Mouse (Mus musculus): Measurements from ENCODE around the gene Adamts6. TPM values are rescaled to one million over a fixed set of nuclear protein-coding genes. Genes with fewer than 3 reads are reported as not detected.

The Adamts6 gene
- polyA plus RNA-seq, 1 experiment from 2014 or later = 2.5 TPM

GRCm38 (mm10) chr13:104446974-104447373, 159.3 kb downstream of the Adamts6 start:
- Histone ChIP-seq H3K27me3 (ENCODE audit: control insufficient read depth, insufficient read depth, low read length) (no peaks in the 10 kb centered on the region), H3K9me3 (ENCODE audit: control insufficient read depth, low read length) (no peaks in the 10 kb centered on the region), H3K36me3 (ENCODE audit: control insufficient read depth, insufficient read depth, low read length) (no peaks in the 10 kb centered on the region), H3K27ac (ENCODE audit: low read depth, low read length) (no peak overlapping the region), H3K4me3 (ENCODE audit: low read depth, low read length) (no peak overlapping the region), H3K9ac (ENCODE audit: low read depth, low read length) (no peak overlapping the region), H3K4me2 (replicated peaks; ENCODE audit: low read depth, low read length) (no peak overlapping the region), H3K4me1 (replicated peaks; ENCODE audit: control insufficient read depth, insufficient read depth, low read length) (no peaks in the 10 kb centered on the region)
- DNase-seq (ENCODE audit: low spot score) (no peak), ATAC-seq (ENCODE audit: low FRiP score) (no peak)
- 77% methylated on average over 1 of the region's 1 CpGs for WGBS

GRCm38 (mm10) chr13:104447470-104447869, 159.8 kb downstream of the Adamts6 start:
- Histone ChIP-seq H3K27me3 (ENCODE audit: control insufficient read depth, insufficient read depth, low read length) (no peaks in the 10 kb centered on the region), H3K4me1 (replicated peaks; ENCODE audit: control insufficient read depth, insufficient read depth, low read length) (no peaks in the 10 kb centered on the region), H3K36me3 (ENCODE audit: control insufficient read depth, insufficient read depth, low read length) (no peaks in the 10 kb centered on the region), H3K9ac (ENCODE audit: low read depth, low read length) (no peak overlapping the region), H3K27ac (ENCODE audit: low read depth, low read length) (no peak overlapping the region), H3K9me3 (ENCODE audit: control insufficient read depth, low read length) (no peaks in the 10 kb centered on the region), H3K4me2 (replicated peaks; ENCODE audit: low read depth, low read length) (no peak overlapping the region), H3K4me3 (ENCODE audit: low read depth, low read length) (no peak overlapping the region)
- no peak for DNase-seq (ENCODE audit: low spot score)
- ATAC-seq (ENCODE audit: low FRiP score) = no peak

- Histone ChIP-seq H3K36me3 (ENCODE audit: control insufficient read depth, insufficient read depth, low read length) (no peaks in the 10 kb centered on the region), H3K4me3 (ENCODE audit: low read depth, low read length) (no peak overlapping the region), H3K4me1 (replicated peaks; ENCODE audit: control insufficient read depth, insufficient read depth, low read length) (no peaks in the 10 kb centered on the region), H3K9me3 (ENCODE audit: control insufficient read depth, low read length) (no peaks in the 10 kb centered on the region), H3K27ac (ENCODE audit: low read depth, low read length) (no peak overlapping the region), H3K9ac (ENCODE audit: low read depth, low read length) (no peak overlapping the region), H3K27me3 (ENCODE audit: control insufficient read depth, insufficient read depth, low read length) (no peaks in the 10 kb centered on the region), H3K4me2 (replicated peaks; ENCODE audit: low read depth, low read length) (no peak overlapping the region)
- ATAC-seq (ENCODE audit: low FRiP score) = no peak
- 97% methylated on average over 1 of the region's 1 CpGs for WGBS
- DNase-seq (ENCODE audit: low spot score) = no peak
These were observed 160.7 kb downstream of the Adamts6 start for GRCm38 (mm10) chr13:104448349-104448748.

DNA sequence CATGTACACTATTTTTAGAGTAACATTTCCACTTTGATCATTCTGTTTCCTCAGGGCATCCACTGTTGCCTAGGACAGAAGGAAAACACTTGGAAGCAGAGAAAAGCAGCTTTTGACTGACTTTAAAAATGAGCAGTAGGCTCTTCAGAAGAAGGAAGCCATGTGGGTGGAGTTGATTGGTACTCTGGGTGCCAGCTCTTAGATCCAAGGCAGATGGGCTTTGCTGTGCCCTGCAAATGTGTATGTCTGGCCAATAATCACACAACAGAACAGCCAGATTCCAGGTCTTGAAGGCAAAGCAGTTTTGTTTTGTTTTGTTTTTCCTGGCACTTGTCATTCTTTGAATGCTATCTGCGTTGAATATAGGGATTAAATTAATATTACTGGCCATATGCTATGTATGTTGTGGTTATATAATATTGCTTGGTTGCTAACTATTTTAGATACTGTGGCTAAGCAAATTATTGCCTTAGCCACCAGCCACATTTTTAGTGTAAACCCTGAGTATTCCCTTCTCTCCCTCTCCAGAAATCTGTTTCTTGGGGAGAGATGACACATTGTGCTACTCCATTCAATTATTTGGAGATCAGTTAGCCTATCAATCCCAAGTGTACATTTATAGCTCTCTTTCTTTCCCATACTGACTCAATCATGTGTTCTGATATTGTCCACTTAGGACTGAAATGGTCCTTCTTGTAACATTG, 165.8 kb downstream of the Adamts6 start:
- H3K4me2 ChIP-seq (replicated peaks; ENCODE audit: low read depth, low read length) = no peak overlapping the region
- H3K9me3 ChIP-seq (ENCODE audit: control insufficient read depth, low read length) = no peaks in the 10 kb centered on the region
- ATAC-seq (ENCODE audit: low FRiP score) (no peak), DNase-seq (ENCODE audit: low spot score) (no peak)
- WGBS = 90% methylated on average over 1 of the region's 1 CpGs
- H3K4me3 ChIP-seq (ENCODE audit: low read depth, low read length) = no peak overlapping the region
- H3K27ac ChIP-seq (ENCODE audit: low read depth, low read length) = no peak overlapping the region
- no peaks in the 10 kb centered on the region for H3K36me3 ChIP-seq (ENCODE audit: control insufficient read depth, insufficient read depth, low read length)
- H3K27me3 ChIP-seq (ENCODE audit: control insufficient read depth, insufficient read depth, low read length) = no peaks in the 10 kb centered on the region
- no peaks in the 10 kb centered on the region for H3K4me1 ChIP-seq (replicated peaks; ENCODE audit: control insufficient read depth, insufficient read depth, low read length)
- H3K9ac ChIP-seq (ENCODE audit: low read depth, low read length) = no peak overlapping the region

- no peaks in the 10 kb centered on the region for H3K4me1 ChIP-seq (replicated peaks; ENCODE audit: control insufficient read depth, insufficient read depth, low read length)
- no peaks in the 10 kb centered on the region for H3K27me3 ChIP-seq (ENCODE audit: control insufficient read depth, insufficient read depth, low read length)
- no peak overlapping the region for H3K4me3 ChIP-seq (ENCODE audit: low read depth, low read length)
- no peak overlapping the region for H3K9ac ChIP-seq (ENCODE audit: low read depth, low read length)
- H3K27ac ChIP-seq (ENCODE audit: low read depth, low read length) = no peak overlapping the region
- no peak for ATAC-seq (ENCODE audit: low FRiP score)
- no peaks in the 10 kb centered on the region for H3K36me3 ChIP-seq (ENCODE audit: control insufficient read depth, insufficient read depth, low read length)
- H3K9me3 ChIP-seq (ENCODE audit: control insufficient read depth, low read length) = no peaks in the 10 kb centered on the region
- H3K4me2 ChIP-seq (replicated peaks; ENCODE audit: low read depth, low read length) = no peak overlapping the region
- DNase-seq (ENCODE audit: low spot score) = no peak
- WGBS = 79% methylated on average over 1 of the region's 1 CpGs
These were observed 172.7 kb downstream of the Adamts6 start for GRCm38 (mm10) chr13:104460287-104460686.

DNA sequence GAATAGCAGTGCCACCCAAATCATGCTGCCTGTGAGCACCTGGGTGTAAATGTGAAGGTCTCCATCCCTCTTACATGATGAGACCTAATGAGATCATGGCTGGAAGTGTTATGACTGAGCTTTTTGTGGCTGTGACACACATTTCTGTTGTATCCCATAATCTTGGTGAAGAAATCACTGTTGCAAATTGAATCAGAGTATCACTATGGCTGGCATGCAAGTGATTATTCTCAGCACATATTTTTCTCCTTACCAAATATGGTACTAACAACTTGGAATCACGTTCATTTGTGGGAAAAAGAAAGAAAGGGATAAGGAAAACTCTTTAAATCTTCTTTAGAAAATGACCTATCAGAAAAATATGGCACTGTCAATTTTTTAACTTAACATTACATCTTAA, 180.4 kb downstream of the Adamts6 start:
- H3K4me2 ChIP-seq (replicated peaks; ENCODE audit: low read depth, low read length) = no peak overlapping the region
- H3K36me3 ChIP-seq (ENCODE audit: control insufficient read depth, insufficient read depth, low read length) = no peaks in the 10 kb centered on the region
- no peaks in the 10 kb centered on the region for H3K27me3 ChIP-seq (ENCODE audit: control insufficient read depth, insufficient read depth, low read length)
- DNase-seq (ENCODE audit: low spot score) = no peak
- H3K27ac ChIP-seq (ENCODE audit: low read depth, low read length) = no peak overlapping the region
- H3K9ac ChIP-seq (ENCODE audit: low read depth, low read length) = no peak overlapping the region
- no peaks in the 10 kb centered on the region for H3K4me1 ChIP-seq (replicated peaks; ENCODE audit: control insufficient read depth, insufficient read depth, low read length)
- no peak overlapping the region for H3K4me3 ChIP-seq (ENCODE audit: low read depth, low read length)
- H3K9me3 ChIP-seq (ENCODE audit: control insufficient read depth, low read length) = no peaks in the 10 kb centered on the region
- ATAC-seq (ENCODE audit: low FRiP score) = no peak
- WGBS = 83% methylated on average over 1 of the region's 1 CpGs

GRCm38 (mm10) chr13:104476285-104476956, 188.8 kb downstream of the Adamts6 start:
- Histone ChIP-seq H3K36me3 (ENCODE audit: control insufficient read depth, insufficient read depth, low read length) (no peaks in the 10 kb centered on the region), H3K27ac (ENCODE audit: low read depth, low read length) (no peak overlapping the region), H3K4me1 (replicated peaks; ENCODE audit: control insufficient read depth, insufficient read depth, low read length) (no peaks in the 10 kb centered on the region), H3K4me2 (replicated peaks; ENCODE audit: low read depth, low read length) (no peak overlapping the region), H3K4me3 (ENCODE audit: low read depth, low read length) (no peak overlapping the region), H3K27me3 (ENCODE audit: control insufficient read depth, insufficient read depth, low read length) (no peaks in the 10 kb centered on the region), H3K9me3 (ENCODE audit: control insufficient read depth, low read length) (no peaks in the 10 kb centered on the region), H3K9ac (ENCODE audit: low read depth, low read length) (no peak overlapping the region)
- DNase-seq (ENCODE audit: low spot score) = no peak
- ATAC-seq (ENCODE audit: low FRiP score) = no peak
- 75% methylated on average over 9 of the region's 9 CpGs for WGBS

DNA sequence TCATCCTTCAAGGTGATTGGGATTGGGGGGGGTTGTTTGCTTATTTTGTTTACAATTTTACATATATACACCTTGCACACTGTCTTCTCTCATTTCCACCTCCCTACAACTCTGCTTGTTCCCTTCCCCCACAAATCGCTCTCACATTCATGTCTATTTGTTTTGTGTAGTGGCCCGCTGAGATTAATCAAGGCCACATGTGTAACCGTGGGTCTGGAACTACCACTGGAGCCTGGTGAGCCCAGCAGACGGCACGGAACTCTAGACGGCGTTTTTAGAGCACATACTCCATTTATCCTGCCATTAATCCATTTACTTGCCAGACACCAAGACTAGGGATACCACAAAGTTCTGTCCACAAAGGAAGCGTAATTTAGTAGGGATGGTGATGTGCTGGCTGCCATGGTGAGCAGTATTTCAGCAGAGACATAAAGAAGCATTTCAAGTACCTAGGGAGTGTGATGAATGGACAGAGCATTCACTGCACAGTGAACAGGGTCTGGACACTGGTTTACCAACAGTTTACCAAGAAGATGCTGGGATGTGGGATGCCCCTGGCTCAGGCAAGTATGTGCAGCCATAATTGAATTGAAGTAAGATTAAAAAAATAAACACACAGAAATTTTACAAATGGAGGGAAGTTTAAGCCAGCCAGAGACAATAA, 194.9 kb downstream of the Adamts6 start:
- no peak overlapping the region for H3K9ac ChIP-seq (ENCODE audit: low read depth, low read length)
- H3K4me1 ChIP-seq (replicated peaks; ENCODE audit: control insufficient read depth, insufficient read depth, low read length) = no peaks in the 10 kb centered on the region
- H3K4me3 ChIP-seq (ENCODE audit: low read depth, low read length) = no peak overlapping the region
- H3K9me3 ChIP-seq (ENCODE audit: control insufficient read depth, low read length) = no peaks in the 10 kb centered on the region
- DNase-seq (ENCODE audit: low spot score) (peak; percentile 16), ATAC-seq (ENCODE audit: low FRiP score) (no peak)
- no peaks in the 10 kb centered on the region for H3K27me3 ChIP-seq (ENCODE audit: control insufficient read depth, insufficient read depth, low read length)
- no peak overlapping the region for H3K4me2 ChIP-seq (replicated peaks; ENCODE audit: low read depth, low read length)
- no peaks in the 10 kb centered on the region for H3K36me3 ChIP-seq (ENCODE audit: control insufficient read depth, insufficient read depth, low read length)
- WGBS = 59% methylated on average over 8 of the region's 8 CpGs
- no peak overlapping the region for H3K27ac ChIP-seq (ENCODE audit: low read depth, low read length)

All from hindbrain, embryonic 11.5 days (tissue).